Mouse (Mus musculus): ENCODE results near the gene Naa11. TPM values are rescaled to one million over a fixed set of nuclear protein-coding genes. Genes with fewer than 3 reads are reported as not detected.

Naa11 gene
- total and polyA plus RNA-seq, 2 experiments from 2014 or later = 0.04 TPM; not detected in 1

DNA sequence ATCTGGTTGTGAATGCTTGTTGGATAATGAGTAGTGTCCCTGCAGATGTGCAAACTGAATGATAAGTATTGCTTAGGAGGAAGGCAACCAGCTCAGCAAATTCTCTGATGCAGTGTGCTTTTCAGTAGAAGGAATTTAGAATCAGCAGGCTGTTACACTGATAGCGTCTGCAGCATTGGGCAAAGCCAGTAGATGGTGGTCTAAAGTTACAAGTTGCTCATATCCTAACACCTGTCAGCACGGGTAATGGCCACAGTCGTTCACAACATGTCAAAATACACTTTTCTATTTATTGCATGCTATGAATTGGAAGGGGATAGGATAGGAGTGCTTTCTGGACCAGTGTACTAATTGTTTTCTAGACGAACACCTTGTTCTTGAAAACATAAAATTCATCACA lies 33.1 kb downstream of the Naa11 start:
- Histone ChIP-seq H3K27ac (ENCODE audit: low read depth) (no peak overlapping the region), H3K4me3 (ENCODE audit: low read depth, low read length) (no peak overlapping the region), H3K4me1 (ENCODE audit: control insufficient read depth, insufficient read depth) (0 out of 2 replicates have a peak, but pooled peaks cover 8% of the 10 kb centered on the region), H3K4me2 (ENCODE audit: low read depth, low read length) (no peak overlapping the region), H3K9ac (replicated peaks; ENCODE audit: low read depth, low read length) (no peak overlapping the region), H3K27me3 (ENCODE audit: control insufficient read depth, insufficient read depth, low read length) (no peaks in the 10 kb centered on the region), H3K9me3 (replicated peaks; ENCODE audit: control insufficient read depth, low read length) (no peaks in the 10 kb centered on the region), H3K36me3 (replicated peaks; ENCODE audit: control insufficient read depth, insufficient read depth, low read length) (no peaks in the 10 kb centered on the region)
- TF ChIP-seq EP300 (IDR thresholded peaks at IDR 0.05; ENCODE audit: low read depth) = no peak
- TF ChIP-seq CTCF (IDR thresholded peaks at IDR 0.05; ENCODE audit: low read depth) = peak; percentile 46
- no peak for DNase-seq (ENCODE audit: low spot score)
- 35% methylated on average over 4 of the region's 4 CpGs for WGBS
- peak; percentile 44; the same call in 1 of the 2 replicates for ATAC-seq (ENCODE audit: insufficient read depth, low read depth)

DNA sequence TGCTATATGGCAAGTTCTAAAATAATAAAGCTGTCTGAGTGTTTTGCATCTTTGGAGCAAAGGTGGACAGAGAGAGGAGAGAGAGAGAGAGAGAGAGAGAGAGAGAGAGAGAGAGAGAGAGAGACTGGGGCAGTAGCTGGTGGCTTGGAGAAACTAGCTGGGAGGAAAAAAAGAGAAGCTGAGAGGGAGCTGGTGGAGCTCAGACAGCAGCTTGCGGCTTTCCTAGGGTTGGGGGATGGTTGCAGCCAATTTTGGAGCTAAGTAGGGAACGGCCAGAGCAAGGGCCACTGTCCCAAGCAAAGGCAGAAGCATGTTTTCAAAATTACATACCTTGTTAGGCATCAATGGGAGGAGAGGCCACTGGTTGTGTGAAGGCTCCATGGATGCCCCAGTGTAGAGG lies 36.0 kb downstream of the Naa11 start:
- Histone ChIP-seq H3K27me3 (ENCODE audit: control insufficient read depth, insufficient read depth, low read length) (no peaks in the 10 kb centered on the region), H3K4me2 (ENCODE audit: low read depth, low read length) (no peak overlapping the region), H3K27ac (ENCODE audit: low read depth) (no peak overlapping the region), H3K9me3 (replicated peaks; ENCODE audit: control insufficient read depth, low read length) (no peaks in the 10 kb centered on the region), H3K36me3 (replicated peaks; ENCODE audit: control insufficient read depth, insufficient read depth, low read length) (no peaks in the 10 kb centered on the region), H3K9ac (replicated peaks; ENCODE audit: low read depth, low read length) (no peak overlapping the region), H3K4me3 (ENCODE audit: low read depth, low read length) (no peak overlapping the region), H3K4me1 (ENCODE audit: control insufficient read depth, insufficient read depth) (no peaks in the 10 kb centered on the region)
- no peak for ATAC-seq (ENCODE audit: insufficient read depth, low read depth)
- TF ChIP-seq EP300 (IDR thresholded peaks at IDR 0.05; ENCODE audit: low read depth) (no peak), CTCF (IDR thresholded peaks at IDR 0.05; ENCODE audit: low read depth) (no peak)
- WGBS = 19% methylated on average over 2 of the region's 2 CpGs
- DNase-seq (ENCODE audit: low spot score) = no peak

DNA sequence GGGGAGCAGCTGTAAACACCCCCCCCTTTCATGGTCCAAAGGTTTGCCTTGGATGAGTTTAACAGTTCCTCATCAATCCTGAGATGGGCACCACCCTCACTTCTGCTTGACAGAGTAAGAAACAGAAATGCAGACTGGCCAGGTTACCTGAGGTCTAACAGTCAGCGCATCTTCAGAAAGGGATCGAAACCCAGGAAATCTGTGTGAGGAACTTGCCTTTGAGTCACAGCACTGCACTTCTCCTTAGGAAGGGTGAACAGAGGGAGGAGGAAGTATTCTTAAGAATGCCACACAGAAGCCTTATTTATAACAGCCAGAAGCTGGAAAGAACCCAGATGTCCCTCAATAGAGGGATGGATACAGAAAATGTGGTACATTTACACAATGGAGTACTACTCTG lies 37.0 kb downstream of the Naa11 start:
- ATAC-seq (ENCODE audit: insufficient read depth, low read depth) = no peak
- Histone ChIP-seq H3K27ac (ENCODE audit: low read depth) (no peak overlapping the region), H3K36me3 (replicated peaks; ENCODE audit: control insufficient read depth, insufficient read depth, low read length) (no peaks in the 10 kb centered on the region), H3K9me3 (replicated peaks; ENCODE audit: control insufficient read depth, low read length) (no peaks in the 10 kb centered on the region), H3K27me3 (ENCODE audit: control insufficient read depth, insufficient read depth, low read length) (no peaks in the 10 kb centered on the region), H3K4me3 (ENCODE audit: low read depth, low read length) (no peak overlapping the region), H3K4me2 (ENCODE audit: low read depth, low read length) (no peak overlapping the region), H3K9ac (replicated peaks; ENCODE audit: low read depth, low read length) (no peak overlapping the region), H3K4me1 (ENCODE audit: control insufficient read depth, insufficient read depth) (no peaks in the 10 kb centered on the region)
- TF ChIP-seq CTCF (IDR thresholded peaks at IDR 0.05; ENCODE audit: low read depth) = no peak
- no peak for TF ChIP-seq EP300 (IDR thresholded peaks at IDR 0.05; ENCODE audit: low read depth)
- 94% methylated on average over 2 of the region's 2 CpGs for WGBS
- no peak for DNase-seq (ENCODE audit: low spot score)

DNA sequence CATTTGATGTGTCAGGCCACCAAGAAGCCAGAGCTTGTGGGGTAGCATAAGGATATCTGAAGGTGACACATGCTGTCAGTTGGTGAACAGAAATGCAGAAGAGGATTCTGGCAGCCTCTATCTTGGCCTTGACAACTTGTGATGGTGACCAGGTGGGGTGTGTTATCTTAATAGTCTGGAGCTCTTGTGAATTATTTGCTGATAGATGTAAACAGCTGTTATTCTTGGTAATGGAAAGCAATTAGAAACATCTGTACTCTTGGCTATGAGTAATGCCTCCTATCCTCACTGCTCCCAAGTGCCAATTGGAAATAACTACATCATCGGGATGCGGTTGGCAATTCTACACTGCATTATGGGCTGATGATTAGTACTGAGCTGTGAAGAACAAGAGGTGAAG lies 43.4 kb downstream of the Naa11 start:
- ATAC-seq (ENCODE audit: insufficient read depth, low read depth) (0 out of 2 replicates have a peak, but pooled peaks have one; percentile 20), DNase-seq (ENCODE audit: low spot score) (no peak)
- H3K27me3 ChIP-seq (ENCODE audit: control insufficient read depth, insufficient read depth, low read length) = no peaks in the 10 kb centered on the region
- no peak overlapping the region for H3K9ac ChIP-seq (replicated peaks; ENCODE audit: low read depth, low read length)
- no peak for TF ChIP-seq EP300 (IDR thresholded peaks at IDR 0.05; ENCODE audit: low read depth)
- TF ChIP-seq CTCF (IDR thresholded peaks at IDR 0.05; ENCODE audit: low read depth) = no peak
- H3K27ac ChIP-seq (ENCODE audit: low read depth) = no peak overlapping the region
- H3K4me1 ChIP-seq (ENCODE audit: control insufficient read depth, insufficient read depth) = no peaks in the 10 kb centered on the region
- no peaks in the 10 kb centered on the region for H3K36me3 ChIP-seq (replicated peaks; ENCODE audit: control insufficient read depth, insufficient read depth, low read length)
- no peak overlapping the region for H3K4me2 ChIP-seq (ENCODE audit: low read depth, low read length)
- no peaks in the 10 kb centered on the region for H3K9me3 ChIP-seq (replicated peaks; ENCODE audit: control insufficient read depth, low read length)
- no peak overlapping the region for H3K4me3 ChIP-seq (ENCODE audit: low read depth, low read length)
- WGBS = 17% methylated on average over 2 of the region's 2 CpGs

DNA sequence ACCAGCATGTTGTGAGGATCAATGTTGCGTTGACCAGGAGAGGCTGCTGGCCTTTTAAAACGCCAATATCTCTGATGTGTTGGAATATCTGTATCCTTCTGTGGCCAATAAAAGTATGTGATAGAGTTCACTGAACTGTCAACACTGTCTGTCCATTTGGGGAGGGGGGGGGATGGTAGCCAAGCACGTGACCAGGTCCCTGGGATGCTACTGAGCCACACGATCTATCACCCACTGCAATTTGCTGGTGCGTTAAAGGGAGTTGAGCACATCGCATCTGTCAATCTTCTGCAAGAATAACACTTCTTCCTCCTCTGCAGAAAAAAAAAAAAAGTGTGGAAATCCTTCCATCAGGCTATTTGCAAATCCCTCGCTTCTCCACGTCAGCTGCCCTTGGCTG lies 43.9 kb downstream of the Naa11 start:
- H3K4me2 ChIP-seq (ENCODE audit: low read depth, low read length) = no peak overlapping the region
- ATAC-seq (ENCODE audit: insufficient read depth, low read depth) (no peak), DNase-seq (ENCODE audit: low spot score) (no peak)
- no peaks in the 10 kb centered on the region for H3K27me3 ChIP-seq (ENCODE audit: control insufficient read depth, insufficient read depth, low read length)
- no peak overlapping the region for H3K27ac ChIP-seq (ENCODE audit: low read depth)
- H3K4me1 ChIP-seq (ENCODE audit: control insufficient read depth, insufficient read depth) = no peaks in the 10 kb centered on the region
- H3K9ac ChIP-seq (replicated peaks; ENCODE audit: low read depth, low read length) = no peak overlapping the region
- H3K36me3 ChIP-seq (replicated peaks; ENCODE audit: control insufficient read depth, insufficient read depth, low read length) = no peaks in the 10 kb centered on the region
- H3K9me3 ChIP-seq (replicated peaks; ENCODE audit: control insufficient read depth, low read length) = no peaks in the 10 kb centered on the region
- no peak for TF ChIP-seq CTCF (IDR thresholded peaks at IDR 0.05; ENCODE audit: low read depth)
- no peak for TF ChIP-seq EP300 (IDR thresholded peaks at IDR 0.05; ENCODE audit: low read depth)
- 55% methylated on average over 8 of the region's 8 CpGs for WGBS
- H3K4me3 ChIP-seq (ENCODE audit: low read depth, low read length) = no peak overlapping the region

DNA sequence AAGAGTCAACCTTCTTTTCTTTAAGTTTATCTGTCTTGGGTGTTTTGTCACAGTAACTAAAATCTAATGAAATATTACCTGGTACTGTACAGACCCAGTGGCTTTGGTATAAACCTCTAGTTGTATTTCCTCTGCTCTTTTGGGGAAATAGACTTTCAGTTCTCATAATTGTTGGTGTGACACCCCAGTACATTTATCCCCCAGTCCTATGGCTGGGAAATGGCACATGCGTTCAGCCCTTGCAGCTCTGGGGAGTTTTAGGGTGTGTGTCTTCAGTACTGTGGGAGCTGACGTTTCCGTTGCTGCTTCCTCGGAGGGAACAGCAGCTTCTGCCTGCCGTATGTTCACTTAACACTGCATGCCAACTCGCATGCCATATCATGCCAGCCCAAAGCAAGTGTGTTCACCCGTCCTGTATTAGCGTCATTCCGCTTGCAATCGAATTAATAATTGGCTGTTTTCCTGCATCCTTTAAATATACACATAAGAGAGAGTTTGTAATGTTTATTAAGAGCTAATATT lies 46.4 kb downstream of the Naa11 start:
- DNase-seq (ENCODE audit: low spot score) = no peak
- no peak overlapping the region for H3K4me3 ChIP-seq (ENCODE audit: low read depth, low read length)
- H3K9me3 ChIP-seq (replicated peaks; ENCODE audit: control insufficient read depth, low read length) = no peaks in the 10 kb centered on the region
- ATAC-seq (ENCODE audit: insufficient read depth, low read depth) = no peak
- no peak overlapping the region for H3K4me2 ChIP-seq (ENCODE audit: low read depth, low read length)
- no peaks in the 10 kb centered on the region for H3K36me3 ChIP-seq (replicated peaks; ENCODE audit: control insufficient read depth, insufficient read depth, low read length)
- no peak overlapping the region for H3K27ac ChIP-seq (ENCODE audit: low read depth)
- H3K27me3 ChIP-seq (ENCODE audit: control insufficient read depth, insufficient read depth, low read length) = no peaks in the 10 kb centered on the region
- 91% methylated on average over 10 of the region's 10 CpGs for WGBS
- TF ChIP-seq EP300 (IDR thresholded peaks at IDR 0.05; ENCODE audit: low read depth) = no peak
- no peak for TF ChIP-seq CTCF (IDR thresholded peaks at IDR 0.05; ENCODE audit: low read depth)
- H3K4me1 ChIP-seq (ENCODE audit: control insufficient read depth, insufficient read depth) = no peaks in the 10 kb centered on the region
- H3K9ac ChIP-seq (replicated peaks; ENCODE audit: low read depth, low read length) = no peak overlapping the region
